Comparison of ENCODE assay signal across 17 mouse cellular contexts in genomic region chr5:67650021-67650420, GRCm38 (mm10). TPM values are rescaled to one million over a fixed set of nuclear protein-coding genes. Genes with fewer than 3 reads are reported as not detected.
"Had no signal": no experiment of that assay in that cellular context is flagged by ENCODE, and none has a peak within 500 bp of the region (broad histone marks: within the 10 kb centered on the region; RNA-seq: fewer than 3 reads in every experiment).

No protein-coding gene starts in this region.

- H3K4me1 ChIP-seq: neural tube, embryonic 13.5 days; neural tube, embryonic 15.5 days; stomach, embryonic 15.5 days had no signal

- H3K9me3 ChIP-seq: neural tube, embryonic 13.5 days; neural tube, embryonic 15.5 days; stomach, embryonic 15.5 days had no signal

- H3K4me3 ChIP-seq: neural tube, embryonic 13.5 days; neural tube, embryonic 15.5 days; stomach, embryonic 15.5 days had no signal

- H3K27me3 ChIP-seq: neural tube, embryonic 13.5 days; neural tube, embryonic 15.5 days; stomach, embryonic 15.5 days had no signal

- H3K27ac ChIP-seq: neural tube, embryonic 13.5 days; neural tube, embryonic 15.5 days; stomach, embryonic 15.5 days; stomach, postnatal 0 days had no signal

- H3K4me2 ChIP-seq: neural tube, embryonic 13.5 days; neural tube, embryonic 15.5 days; stomach, embryonic 15.5 days had no signal

- H3K9ac ChIP-seq: neural tube, embryonic 13.5 days; neural tube, embryonic 15.5 days; stomach, embryonic 15.5 days had no signal

- H3K36me3 ChIP-seq: stomach, embryonic 15.5 days had no signal

- DNase-seq: retina, postnatal 1 day; right cerebral cortex, adult 18-20 months; right cerebral cortex, postnatal 14 days; right cerebral cortex, postnatal 25 days; right cerebral cortex, postnatal 4 days; spleen, adult 18-20 months; thymus, adult 18-20 months; thymus, adult 2 months; thymus, postnatal 14 days; thymus, postnatal 25 days; thymus, postnatal 36 days; thymus, postnatal 4 days had no signal

RNA-seq across cellular contexts. Expression of gene Shisa3, which starts 42.3 kb away (rescaled TPM):
- total RNA-seq: neutrophil, adult 5-6 weeks had no signal
